Mouse (Mus musculus): ENCODE measurements around the gene Cideb. TPM values are rescaled to one million over a fixed set of nuclear protein-coding genes. Genes with fewer than 3 reads are reported as not detected.

Cideb gene
- total and polyA plus RNA-seq, 3 experiments = 0.53 to 2.4 TPM; not detected in 1

GRCm38 (mm10) chr14:55769087-55769703 lies 10.9 kb upstream of the Cideb start (continued):
- TF ChIP-seq TCF12 (IDR thresholded peaks at IDR 0.05; ENCODE audit: low read depth, low read length) = peak; percentile 91
- no peak for TF ChIP-seq UBTF (IDR thresholded peaks at IDR 0.05; ENCODE audit: borderline replicate concordance, insufficient read depth, low read depth, low read length)
- TF ChIP-seq POLR2A (IDR thresholded peaks at IDR 0.05; ENCODE audit: control insufficient read depth in 1 of 2, insufficient read depth in 1 of 2, low read depth in 1 of 2, low read length in 2 of 2, poor library complexity in 1 of 2) = peak in 1 of 2 experiments; percentile 58; a peak in 2 of 4 replicates
- TF ChIP-seq BHLHE40 (IDR thresholded peaks at IDR 0.05; ENCODE audit: borderline replicate concordance, low read depth, low read length) = peak; percentile 62; the same call in 1 of the 2 replicates
- TF ChIP-seq POLR2AphosphoS5 (IDR thresholded peaks at IDR 0.05; ENCODE audit: borderline replicate concordance, low read depth, low read length) = 0 out of 2 replicates have a peak, but pooled peaks have one; percentile 45
- TF ChIP-seq MAZ (IDR thresholded peaks at IDR 0.05; ENCODE audit: low read depth, low read length) = peak; percentile 78
- no peak for TF ChIP-seq USF1 (IDR thresholded peaks at IDR 0.05; ENCODE audit: low read depth, low read length)
- TF ChIP-seq NELFE (IDR thresholded peaks at IDR 0.05; ENCODE audit: low read depth, low read length) = peak; percentile 53
- TF ChIP-seq MYB (IDR thresholded peaks at IDR 0.05; ENCODE audit: low read depth, low read length) = peak; percentile 51; the same call in 1 of the 2 replicates
- peak; percentile 65 to 89 for TF ChIP-seq EP300 (IDR thresholded peaks at IDR 0.05; ENCODE audit: low read depth in 1 of 2, low read length in 2 of 2)
- TF ChIP-seq SMC3 (IDR thresholded peaks at IDR 0.05; ENCODE audit: low read depth, low read length) = no peak
- TF ChIP-seq ELF1 (IDR thresholded peaks at IDR 0.05; ENCODE audit: low read depth, low read length) = no peak

GRCm38 (mm10) chr14:55768555-55768954 lies 10.3 kb upstream of the Cideb start:
- peaks cover 2% of the 10 kb centered on the region; the same call in 1 of the 2 replicates for H3K79me2 ChIP-seq (ENCODE audit: control insufficient read depth, insufficient read depth, low read length, poor library complexity)
- TF ChIP-seq NRF1 (IDR thresholded peaks at IDR 0.05; ENCODE audit: insufficient read depth, low read depth, low read length, poor library complexity, severe bottlenecking) (no peak), POLR2AphosphoS5 (IDR thresholded peaks at IDR 0.05; ENCODE audit: borderline replicate concordance, low read depth, low read length) (no peak), MYC (IDR thresholded peaks at IDR 0.05; ENCODE audit: low read depth, low read length) (no peak), MAFK (IDR thresholded peaks at IDR 0.05; ENCODE audit: borderline replicate concordance, low read depth, low read length) (no peak), KAT2A (conservative IDR thresholded peaks at IDR 0.05; ENCODE audit: low read depth, low read length) (no peak), RCOR1 (IDR thresholded peaks at IDR 0.05; ENCODE audit: low read depth, low read length) (no peak), POLR2A (IDR thresholded peaks at IDR 0.05; ENCODE audit: control insufficient read depth in 1 of 2, insufficient read depth in 1 of 2, low read depth in 1 of 2, low read length in 2 of 2, poor library complexity in 1 of 2) (no peak)
- H3K4me1 ChIP-seq (ENCODE audit: control insufficient read depth in 1 of 2, insufficient read depth in 2 of 2, low read length in 2 of 2) = peaks cover 6 to 46% of the 10 kb centered on the region in 2 experiments
- H3K9ac ChIP-seq (ENCODE audit: control insufficient read depth, low read depth, low read length, poor library complexity, severe bottlenecking) = peak overlapping the region; percentile 77; the same call in 1 of the 2 replicates
- H3K9me3 ChIP-seq (replicated peaks; ENCODE audit: insufficient read depth, low read length) = no peaks in the 10 kb centered on the region
- no peak for DNase-seq (ENCODE audit: low read depth, low spot score)
- H3K27ac ChIP-seq (ENCODE audit: control insufficient read depth, low read depth, low read length) = peak overlapping the region; percentile 95
- H3K4me3 ChIP-seq (ENCODE audit: control insufficient read depth in 1 of 2, insufficient read depth in 1 of 2, low read depth in 2 of 2, low read length in 2 of 2) = no peak overlapping the region
- H3K36me3 ChIP-seq (ENCODE audit: control insufficient read depth in 1 of 2, insufficient read depth in 2 of 2, low read length in 2 of 2) = peaks cover 0 to 18% of the 10 kb centered on the region in 2 experiments; a peak in 2 of 4 replicates
- no peaks in the 10 kb centered on the region for H3K27me3 ChIP-seq (ENCODE audit: control insufficient read depth in 1 of 2, insufficient read depth in 2 of 2, low read length in 2 of 2)
